Mouse (Mus musculus) megakaryocyte, embryonic 14.5 days (primary cell): Measurements from ENCODE around the gene Chchd10.

ENCODE experiments used
- FLI1 ChIP-seq: IDR thresholded peaks from 2 replicates; pipeline ENCODE4 v1.6.1; 2012; ENCODE audit warnings: low read length, inconsistent platforms, mixed read lengths
- GATA1 ChIP-seq: IDR thresholded peaks from 3 replicates; pipeline ENCODE4 v1.6.1; 2012; ENCODE audit warnings: mixed read lengths, low read length, inconsistent platforms, borderline replicate concordance

DNA sequence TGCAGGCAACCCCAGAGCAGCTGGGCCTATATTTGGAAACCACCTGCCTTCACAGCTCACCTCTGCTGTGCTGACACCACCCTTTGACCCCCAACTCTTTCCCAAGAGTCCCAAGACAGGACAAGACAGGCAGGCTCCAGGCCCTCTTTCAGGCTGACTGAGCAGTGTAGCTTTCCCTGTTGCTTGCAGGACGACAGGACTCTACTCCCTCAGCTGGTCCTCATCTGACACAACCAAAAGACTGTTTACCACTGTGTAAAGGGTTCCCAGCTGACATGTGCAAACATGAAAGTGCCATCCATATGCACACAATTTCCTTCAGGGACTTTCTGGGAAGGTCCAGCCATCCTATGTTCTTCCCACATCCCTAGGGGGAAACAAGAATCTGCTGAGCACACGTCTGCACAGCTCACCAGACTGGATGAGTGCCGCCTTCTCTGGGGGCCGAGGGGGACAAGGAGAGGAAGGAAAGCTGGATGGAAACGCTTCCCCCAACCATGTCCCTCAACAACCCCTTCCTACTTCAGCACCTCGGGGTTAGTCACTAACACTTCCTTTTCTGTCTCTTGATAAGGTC, 19.8 kb upstream of the Chchd10 start:
- TF ChIP-seq GATA1 (no peak), FLI1 (no peak)
